Mouse (Mus musculus) monocyte, adult 5-6 weeks (primary cell): Measurements from ENCODE around the gene Robo3. TPM values are rescaled to one million over a fixed set of nuclear protein-coding genes. Genes with fewer than 3 reads are reported as not detected.

Experiments
- ATAC-seq: fragments of 153-309, 156-312 bp; replicated peaks from 2 replicates; pipeline ENCODE4 v1.8.0; 2017; ENCODE audit warnings: mild to moderate bottlenecking; ENCODE audit not compliant: low TSS enrichment, insufficient number of reproducible peaks, severe bottlenecking, poor library complexity, low FRiP score
- total RNA-seq: library from RNA; stranded (forward); fragments of 200-1000, 200-491, 200-594 nt; gene quantifications from 3 replicates; pipeline ENCODE4 v1.2.3, GENCODE M21; 2017

Robo3 gene
- total RNA-seq, 1 experiment from 2014 or later, result not detected

- ATAC-seq, result no peak
Observed at GRCm38 (mm10) chr9:37433823-37434560, 946 bp upstream of the Robo3 start.

DNA sequence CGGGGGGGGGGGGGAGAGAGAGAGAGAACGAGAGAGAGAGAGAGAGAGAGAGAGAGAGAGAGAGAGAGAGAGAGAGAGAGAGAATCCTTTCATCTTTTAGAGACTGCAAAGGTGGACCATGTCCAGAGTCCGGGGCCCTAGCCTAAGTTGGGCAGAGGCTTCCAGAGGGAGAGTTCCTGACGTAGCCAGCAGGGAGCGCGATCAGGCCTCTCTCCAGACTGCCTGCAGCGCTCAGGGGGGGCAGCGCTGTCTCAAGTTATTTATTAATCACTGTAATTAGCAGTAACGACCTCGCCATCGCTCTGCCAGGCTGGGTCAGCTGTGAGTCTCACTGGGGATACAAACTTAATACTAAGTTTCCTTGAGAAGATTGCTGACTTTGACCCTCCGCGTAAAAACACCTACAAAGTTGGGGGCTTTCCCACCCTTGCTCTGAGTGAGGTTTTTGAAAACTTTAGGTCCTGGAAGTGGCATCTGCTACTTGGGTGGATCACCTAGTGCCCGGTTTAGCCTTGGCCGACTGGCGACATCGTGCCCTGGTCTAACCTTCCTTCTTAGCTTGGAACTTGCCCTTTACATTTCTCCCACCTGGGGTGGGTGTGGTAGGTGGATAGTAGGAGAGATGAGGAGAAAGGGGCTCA, 900 bp downstream of the Robo3 start:
- no peak for ATAC-seq

GRCm38 (mm10) chr9:37430582-37430981, 2.5 kb downstream of the Robo3 start:
- ATAC-seq, result peak; percentile 77

DNA sequence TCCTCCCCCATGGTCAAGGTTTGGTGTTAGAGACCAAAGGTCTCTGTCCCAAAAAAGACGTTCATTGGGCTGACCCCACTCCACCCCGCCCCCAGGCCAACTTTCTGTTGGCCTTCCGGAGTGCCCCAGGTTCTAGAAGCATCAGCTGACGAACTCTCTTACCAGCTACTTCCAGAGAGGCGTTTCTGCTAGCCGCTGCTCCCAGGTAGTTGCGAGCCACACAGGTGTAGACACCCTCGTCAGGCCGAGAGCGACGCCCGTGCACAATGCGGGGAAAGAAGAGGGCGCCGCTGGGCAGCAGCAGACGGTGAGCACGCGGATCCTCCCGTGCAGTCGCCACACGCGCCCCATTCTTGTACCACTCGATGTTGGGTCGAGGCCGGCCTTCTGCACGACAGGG, 3.7 kb downstream of the Robo3 start:
- ATAC-seq, result no peak

GRCm38 (mm10) chr9:37421239-37421638, 11.8 kb downstream of the Robo3 start:
- no peak; the same call in 1 of the 2 replicates for ATAC-seq

- peak; percentile 78 for ATAC-seq
Observed at GRCm38 (mm10) chr9:37420676-37421075, 12.4 kb downstream of the Robo3 start.

- ATAC-seq, result no peak
Observed at GRCm38 (mm10) chr9:37418791-37419190, 14.3 kb downstream of the Robo3 start.

GRCm38 (mm10) chr9:37414666-37415065, 18.4 kb downstream of the Robo3 start:
- ATAC-seq, result no peak

GRCm38 (mm10) chr9:37412989-37413388, 20.1 kb downstream of the Robo3 start:
- no peak for ATAC-seq

DNA sequence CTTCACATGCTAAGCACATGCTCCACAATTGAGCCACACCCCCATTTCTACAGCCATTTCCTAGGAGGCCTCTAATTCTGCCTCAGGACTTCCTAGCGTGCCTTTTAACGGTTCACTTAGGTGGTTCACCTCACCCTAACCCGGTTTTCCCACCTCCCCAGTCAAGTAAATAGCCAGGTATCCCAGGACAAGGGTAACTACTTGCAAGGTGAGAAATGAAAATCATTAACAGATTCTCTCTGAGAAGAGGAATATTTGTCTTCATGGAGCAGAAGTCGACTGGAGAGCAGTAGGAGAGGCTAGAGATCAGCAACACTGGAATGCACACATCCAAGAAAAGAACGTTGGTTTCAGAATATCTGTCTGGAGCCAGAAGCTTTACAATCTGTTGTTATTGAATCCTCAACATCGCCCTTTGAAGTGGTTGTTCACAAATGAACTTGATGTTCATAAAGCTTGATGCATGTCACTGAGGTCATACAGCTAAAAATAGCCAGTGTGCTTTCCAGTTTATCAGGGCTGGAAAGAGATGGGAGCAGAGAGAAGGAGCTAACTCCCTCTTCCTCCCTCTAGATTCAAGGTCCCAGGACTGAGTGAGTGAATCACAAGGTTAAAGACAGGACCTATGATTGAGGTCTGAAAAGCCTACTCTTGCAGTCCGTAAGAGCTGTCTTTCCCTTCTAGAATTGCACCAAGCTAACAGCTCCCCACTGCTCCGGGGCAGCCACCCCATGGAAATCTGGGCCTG, 23.2 kb downstream of the Robo3 start:
- no peak for ATAC-seq

GRCm38 (mm10) chr9:37407850-37408502, 25.1 kb downstream of the Robo3 start:
- ATAC-seq, result no peak

- peak; percentile 59; the same call in 1 of the 2 replicates for ATAC-seq
Observed at GRCm38 (mm10) chr9:37406372-37406771, 26.7 kb downstream of the Robo3 start.

DNA sequence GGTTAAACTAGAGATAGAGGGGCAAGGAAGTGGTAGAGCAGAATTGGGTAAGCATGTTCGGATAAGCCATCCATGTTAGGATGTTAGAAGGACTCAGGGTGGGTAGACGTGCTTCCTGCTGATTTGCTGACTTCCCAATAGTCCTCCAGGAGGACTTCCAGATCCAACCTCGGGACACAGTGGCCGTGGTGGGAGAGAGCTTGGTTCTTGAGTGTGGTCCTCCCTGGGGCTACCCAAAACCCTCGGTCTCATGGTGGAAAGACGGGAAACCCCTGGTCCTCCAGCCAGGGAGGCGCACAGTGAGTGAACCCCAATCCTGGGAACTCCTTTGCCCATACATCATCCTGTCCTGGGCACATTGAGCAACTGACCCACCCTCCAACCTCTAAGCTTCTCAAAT, 30.0 kb downstream of the Robo3 start:
- no peak for ATAC-seq

GRCm38 (mm10) chr9:37402501-37402900, 30.5 kb downstream of the Robo3 start:
- ATAC-seq, result no peak; the same call in 1 of the 2 replicates

DNA sequence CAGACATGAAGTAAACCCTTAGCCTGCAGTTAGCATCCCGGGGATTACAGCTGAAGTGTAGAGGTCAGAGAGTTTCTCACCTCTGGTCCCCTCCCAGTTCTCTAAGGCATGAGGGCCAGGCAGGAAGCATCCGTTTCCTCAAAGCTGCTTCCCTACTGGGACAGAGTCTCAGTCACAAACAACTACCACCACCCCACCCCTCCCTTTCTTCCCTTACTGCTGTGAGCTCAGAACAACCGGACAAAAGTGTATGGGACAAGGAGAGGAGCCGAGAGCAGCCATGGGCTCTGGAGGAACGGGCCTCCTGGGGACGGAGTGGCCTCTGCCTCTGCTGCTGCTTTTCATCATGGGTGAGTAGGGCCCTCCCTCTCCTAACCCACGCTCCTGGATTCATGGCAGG, 31.2 kb downstream of the Robo3 start, which contains the start of gene Robo4:
TSS of gene Robo4 (plus strand) at position 96 of the 400 bp plus-strand sequence.
- ATAC-seq, result no peak

- no peak for ATAC-seq
Observed at GRCm38 (mm10) chr9:37400585-37400984, 32.5 kb downstream of the Robo3 start.

GRCm38 (mm10) chr9:37393482-37394131, 39.4 kb downstream of the Robo3 start:
- ATAC-seq, result no peak

- no peak for ATAC-seq
Observed at GRCm38 (mm10) chr9:37392071-37392470, 41.0 kb downstream of the Robo3 start.

DNA sequence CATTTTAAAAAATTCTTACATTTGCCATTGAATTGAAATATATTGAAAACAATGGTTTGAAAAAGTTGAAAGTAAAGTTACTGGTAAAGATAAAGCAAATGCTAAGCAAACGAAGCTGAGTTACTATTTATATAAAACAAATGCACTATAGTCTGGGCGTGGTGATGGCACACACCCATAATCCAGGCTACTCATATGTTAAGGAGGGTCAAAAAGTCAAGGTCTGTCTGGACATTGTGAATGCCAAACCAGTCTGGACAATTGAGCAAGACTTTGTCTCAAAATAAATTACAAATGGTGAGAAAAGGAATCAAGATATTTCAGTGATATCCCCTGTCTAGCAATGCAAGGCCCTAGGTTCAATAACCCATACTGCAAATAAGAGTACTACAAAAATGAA, 42.2 kb downstream of the Robo3 start:
- no peak for ATAC-seq
